Mouse (Mus musculus) G1E (cell line): ENCODE measurements at regions not wholly inside any gene's neighbourhood (a gene's known extent, or its start where the extent isn't known, plus 50 kb on each side); places are given as distances from the start of the nearest gene placed in this dataset.
"Not testable (repeated sequence)": the region's sequence is repeated elsewhere in the genome, so short reads cannot be mapped to it uniquely, and the experiment has no call there.

Experiments used
- CTCF ChIP-seq: IDR thresholded peaks from 2 replicates; pipeline ENCODE4 v1.5.1; 2012; ENCODE audit warnings: low read depth, low read length, inconsistent platforms, mixed read lengths
- GATA1 ChIP-seq: IDR thresholded peaks from 2 replicates; pipeline ENCODE4 v1.6.1; 2012; ENCODE audit warnings: borderline replicate concordance, low read length, inconsistent platforms, mixed read lengths
- GATA2 ChIP-seq: IDR thresholded peaks from 2 replicates; pipeline ENCODE4 v1.6.1; 2012; ENCODE audit warnings: low read depth, low read length, inconsistent platforms, borderline replicate concordance
- POLR2AphosphoS5 ChIP-seq: IDR thresholded peaks from 2 replicates; pipeline ENCODE4 v1.6.1; 2012; ENCODE audit warnings: low read depth, low read length, inconsistent platforms; ENCODE audit not compliant: insufficient replicate concordance
- TAL1 ChIP-seq: conservative IDR thresholded peaks from 2 replicates; pipeline ENCODE4 v1.6.1; 2012; ENCODE audit warnings: low read depth, low read length, inconsistent platforms, mixed read lengths

DNA sequence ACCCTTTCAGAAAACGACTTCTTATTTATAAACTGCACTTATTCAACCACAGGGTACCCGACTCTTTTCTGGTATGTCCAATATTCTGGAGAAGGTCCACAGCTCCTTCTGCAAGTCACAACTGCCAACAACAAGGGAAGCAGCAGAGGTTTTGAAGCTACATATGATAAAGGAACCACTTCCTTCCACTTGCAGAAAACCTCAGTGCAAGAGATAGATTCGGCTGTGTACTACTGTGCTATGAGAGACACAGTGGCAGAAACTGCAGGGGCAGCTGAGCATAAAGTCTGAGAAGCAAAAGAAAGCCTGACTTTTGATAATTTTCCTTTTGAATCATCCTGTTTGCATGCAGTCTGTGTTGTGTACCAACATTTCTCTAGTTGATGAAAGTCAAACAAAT lies 823.8 kb downstream of the Dad1 start:
- not testable (repeated sequence) for TF ChIP-seq GATA1, CTCF, POLR2AphosphoS5, TAL1, GATA2
